Mouse (Mus musculus) A20 (cell line): ENCODE measurements around the gene Prm3.
"Not testable (repeated sequence)": the region's sequence is repeated elsewhere in the genome, so short reads cannot be mapped to it uniquely, and the experiment has no call there.

ENCODE experiments used
- DNase-seq: peaks from one replicate; pipeline ENCODE4 v3.0.0-alpha.2; 2011; ENCODE audit warnings: low read depth, low spot score

Gene Prm3

DNA sequence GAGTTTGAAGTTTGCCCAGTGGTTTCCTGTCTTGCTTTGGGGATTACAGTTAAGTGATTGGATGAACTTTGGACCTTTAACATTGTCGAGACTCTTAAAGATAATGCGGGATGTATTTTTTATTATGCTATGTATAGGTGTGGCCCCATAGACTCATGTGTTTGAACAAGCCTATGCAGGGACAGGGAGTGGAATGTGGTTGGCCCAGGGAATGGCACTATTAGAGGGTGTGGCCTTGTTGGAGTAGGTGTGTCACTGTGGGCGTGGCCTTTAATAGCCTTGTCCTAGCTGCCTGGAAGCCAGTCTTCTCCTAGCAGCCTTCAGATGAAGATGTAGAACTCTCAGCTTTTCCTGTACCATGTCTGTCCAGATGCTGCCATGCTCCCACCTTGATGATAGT is 11.7 kb upstream of the Prm3 start:
- DNase-seq: not testable (repeated sequence)

GRCm38 (mm10) chr16:10796034-10796433 is 5.3 kb upstream of the Prm3 start, which contains the start of gene Prm2:
Prm2 (minus strand) TSS chr16:10796134.
- no peak for DNase-seq

- DNase-seq: no peak
Measured at GRCm38 (mm10) chr16:10788866-10789265, 1.8 kb downstream of the Prm3 start.

DNA sequence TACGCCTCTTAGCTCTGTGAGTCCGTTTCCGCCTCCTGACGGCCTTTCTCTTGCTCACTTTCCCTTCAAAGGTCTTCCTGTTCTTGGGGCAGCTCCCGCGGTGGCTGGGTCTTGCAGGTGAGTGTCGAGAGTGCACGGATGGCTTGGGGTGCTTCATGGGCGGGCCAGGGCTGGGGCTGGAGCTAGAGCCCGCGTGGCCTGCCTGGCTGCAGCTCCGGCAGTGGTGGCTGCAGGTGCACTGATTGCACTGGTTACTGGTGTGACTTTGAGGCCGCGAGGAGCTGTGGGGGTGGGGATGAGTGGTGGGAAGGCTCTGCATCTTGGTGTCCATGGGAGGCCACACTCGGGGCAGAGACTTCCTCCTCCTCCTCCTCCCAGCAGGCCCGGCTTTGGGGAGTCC is 2.4 kb downstream of the Prm3 start, which contains the start of gene Tnp2:
Gene Tnp2 (minus strand): TSS at position 390 of the 400 bp plus-strand sequence.
- no peak for DNase-seq

- no peak for DNase-seq
Measured at GRCm38 (mm10) chr16:10787548-10788058, 3.1 kb downstream of the Prm3 start.

DNA sequence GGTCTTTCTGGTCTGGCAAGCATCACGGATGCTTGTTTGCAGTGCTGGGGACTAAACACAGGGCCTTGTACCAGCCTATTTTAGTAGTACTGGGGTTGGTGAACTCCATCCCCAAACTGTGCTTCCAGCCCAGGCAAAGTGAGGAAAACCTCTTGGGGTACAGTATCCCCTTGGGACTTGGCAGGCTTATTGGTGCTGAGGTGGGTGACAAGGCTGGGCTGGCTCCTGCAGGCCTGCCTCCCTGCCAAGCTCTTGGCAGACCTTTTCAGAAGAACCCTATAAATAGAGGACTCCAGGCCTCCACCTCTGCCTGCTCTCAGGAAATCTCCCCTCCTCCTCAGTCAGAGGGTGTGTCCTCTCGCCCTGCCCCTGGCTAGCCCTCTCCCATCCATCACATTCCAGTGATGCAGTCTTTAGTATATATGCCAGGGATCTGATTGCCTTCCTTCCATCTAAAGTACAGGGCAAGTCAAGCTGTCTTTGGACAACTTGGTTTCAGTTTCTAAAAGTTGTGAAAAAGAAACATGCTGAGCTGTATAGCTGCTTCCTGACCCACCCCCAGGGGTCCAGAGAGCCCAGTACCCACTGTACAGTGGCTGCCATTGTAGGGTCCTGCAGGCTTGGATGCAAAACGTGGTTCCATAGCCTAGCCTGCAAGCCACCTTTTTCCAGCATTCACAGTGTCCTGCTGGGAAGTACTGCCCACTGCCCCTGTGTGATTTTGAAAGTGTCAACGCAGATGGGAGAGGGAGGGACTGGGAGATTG is 3.7 kb downstream of the Prm3 start:
- no peak for DNase-seq

GRCm38 (mm10) chr16:10786288-10786687 is 4.4 kb downstream of the Prm3 start:
- DNase-seq: peak; percentile 92

DNA sequence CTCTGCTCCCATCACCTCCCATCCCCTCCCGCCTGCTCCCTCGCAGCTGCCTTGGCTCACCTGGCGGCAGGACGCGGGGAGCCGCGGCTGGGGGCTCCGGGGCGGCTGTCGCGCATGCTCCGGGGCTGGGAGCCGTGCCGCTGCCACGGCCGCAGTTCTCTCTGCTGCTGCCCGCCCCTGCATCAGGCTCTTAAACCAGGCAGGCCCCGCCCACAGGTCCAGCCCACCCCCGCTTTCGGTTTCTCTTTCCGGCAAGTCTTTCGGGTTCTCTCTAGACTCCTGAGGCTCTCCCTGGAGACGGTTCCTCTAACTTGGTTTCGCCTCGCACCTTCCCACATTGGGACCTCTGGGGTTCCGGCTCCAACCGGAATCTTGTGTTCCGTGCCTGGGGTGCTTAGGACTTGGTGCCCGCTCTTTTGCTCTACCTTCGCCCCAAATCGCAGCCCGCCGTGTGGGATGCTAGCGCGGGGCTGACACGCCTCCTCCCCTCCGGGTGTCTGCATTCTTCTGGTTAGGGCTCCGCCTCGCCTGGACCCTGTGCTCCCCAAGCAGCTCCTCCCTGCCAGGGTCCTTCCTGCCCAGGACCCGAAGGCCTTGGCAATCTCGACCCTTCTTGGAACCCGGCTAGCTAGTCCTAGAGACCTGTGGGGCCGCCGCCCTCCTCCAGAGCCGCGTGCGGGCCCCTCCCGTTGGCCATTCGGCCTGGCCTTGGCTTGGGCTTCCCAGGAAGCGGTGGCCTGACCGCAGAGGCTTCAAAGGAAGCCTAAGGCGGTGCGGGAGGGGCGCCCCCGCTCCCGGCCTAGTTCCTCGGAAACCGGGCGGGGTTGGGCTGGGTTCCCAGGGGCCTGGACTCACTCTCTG is 5.1 kb downstream of the Prm3 start, which contains the start of gene Socs1:
Gene Socs1 (minus strand): TSS at position 166 of the 861 bp plus-strand sequence.
- DNase-seq: peak; percentile 99

GRCm38 (mm10) chr16:10784793-10785370 is 5.8 kb downstream of the Prm3 start:
- DNase-seq: peak; percentile 95

- peak; percentile 76 for DNase-seq
Measured at GRCm38 (mm10) chr16:10783883-10784792, 6.6 kb downstream of the Prm3 start.

DNA sequence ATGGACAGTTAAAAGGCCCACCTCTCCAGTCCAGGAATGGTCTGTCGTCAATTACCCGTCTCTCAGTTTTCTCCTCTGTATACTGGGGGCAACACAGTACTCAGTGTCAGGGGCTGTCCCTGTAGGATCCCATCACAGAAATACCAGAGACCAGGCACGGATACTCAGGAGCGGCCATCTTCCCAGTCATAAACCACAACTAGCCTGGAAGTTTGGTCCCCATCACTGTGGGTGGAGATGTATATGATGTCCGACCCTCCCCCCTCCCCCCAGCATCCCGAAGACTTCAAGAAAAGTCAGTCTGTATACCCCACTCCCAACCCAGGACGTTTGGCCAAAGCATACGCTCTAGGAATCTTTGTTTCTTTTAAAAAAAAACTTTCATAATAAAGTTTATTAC is 7.3 kb downstream of the Prm3 start:
- DNase-seq: no peak

- DNase-seq: peak; percentile 55
Measured at GRCm38 (mm10) chr16:10783152-10783434, 7.6 kb downstream of the Prm3 start.

DNA sequence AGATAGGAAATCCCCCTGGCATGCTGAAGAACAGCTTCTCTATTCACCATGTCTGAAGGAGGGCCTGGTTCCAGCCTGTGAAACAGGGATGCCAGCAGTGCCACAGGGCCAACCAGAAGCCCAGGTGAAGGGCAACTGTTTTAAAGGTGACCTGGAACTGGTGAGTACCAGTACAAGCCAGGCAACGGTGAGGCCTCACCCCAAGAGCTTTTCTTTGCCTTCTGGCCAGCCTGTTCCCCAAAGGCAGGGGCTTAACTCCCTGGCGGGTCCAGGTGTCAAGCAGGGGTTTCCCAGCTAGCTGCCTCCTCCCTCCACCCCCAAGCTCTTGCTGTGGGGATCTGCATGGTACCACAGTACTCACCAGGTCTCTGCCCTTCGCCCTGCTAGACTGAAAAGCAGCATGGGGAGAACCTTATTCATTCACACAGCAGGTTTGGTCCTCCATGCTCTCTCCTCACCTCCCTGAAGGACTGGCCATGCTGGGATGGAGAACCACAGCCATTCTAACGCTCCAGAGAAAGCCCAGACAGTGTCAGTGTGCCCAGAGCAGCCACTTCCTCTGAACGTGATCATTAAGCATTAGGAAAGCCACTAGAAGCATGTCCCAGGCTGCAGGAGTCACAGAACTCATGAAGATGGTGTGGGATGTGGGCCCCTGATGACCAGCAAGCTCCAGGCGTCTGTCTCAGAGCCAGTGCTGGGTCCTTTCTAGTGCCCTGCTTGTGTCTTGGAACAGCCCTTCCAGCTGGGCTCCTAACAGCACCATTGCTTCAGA is 8.2 kb downstream of the Prm3 start:
- peak; percentile 80 for DNase-seq

DNA sequence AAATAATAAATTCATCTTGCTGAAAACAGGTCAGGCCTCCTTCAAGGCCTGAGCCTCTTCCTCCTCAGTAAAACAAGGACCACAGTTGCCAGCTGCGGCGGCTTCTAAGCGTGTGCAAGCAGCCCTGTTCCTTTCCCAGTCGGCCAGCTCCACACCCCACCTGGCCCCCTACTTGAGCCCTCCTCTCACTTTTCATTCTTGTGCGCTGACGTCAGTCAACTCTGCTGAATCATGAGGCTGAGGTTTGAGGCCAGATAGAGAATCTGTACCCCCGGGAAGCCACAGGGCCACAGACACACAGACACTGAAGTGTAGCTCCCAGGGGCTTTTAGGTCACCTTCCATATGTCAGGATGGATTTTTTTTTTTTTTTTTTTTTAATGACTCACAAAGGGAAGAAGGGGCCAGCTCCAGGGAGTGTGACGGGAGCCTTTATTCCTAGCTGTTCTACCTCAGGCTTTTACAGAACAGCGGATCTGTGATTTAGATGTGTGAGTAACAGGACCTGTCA is 8.8 kb downstream of the Prm3 start:
- no peak for DNase-seq

GRCm38 (mm10) chr16:10780631-10781120 is 10.0 kb downstream of the Prm3 start:
- no peak for DNase-seq

DNA sequence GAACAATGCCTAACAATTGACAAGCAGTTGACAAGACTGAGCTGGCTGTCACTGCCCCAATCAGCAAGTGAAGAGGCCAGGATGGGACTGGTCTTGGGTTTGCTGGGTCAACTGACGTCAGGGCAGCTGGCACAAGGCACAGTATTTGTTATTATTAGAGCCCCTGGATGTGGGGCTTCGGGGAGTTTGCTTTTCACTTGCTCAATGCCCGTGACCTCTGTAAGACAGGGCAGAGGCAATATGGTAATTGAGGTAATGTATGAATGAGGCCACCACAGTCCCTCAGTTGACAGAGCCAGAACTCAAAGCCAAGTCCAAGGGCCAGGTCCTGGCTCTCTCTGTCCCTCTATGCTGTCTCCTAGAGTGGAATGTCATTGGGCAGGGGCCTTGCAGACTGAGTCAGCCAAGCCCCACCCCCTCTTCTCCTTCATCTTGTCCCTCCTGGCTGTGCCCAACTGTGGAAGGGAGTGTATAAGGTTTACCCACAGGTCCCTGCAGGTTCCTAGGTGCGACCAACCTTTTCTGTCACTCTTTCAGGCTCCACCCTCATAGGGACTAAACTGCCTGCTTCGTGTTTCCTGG is 13.0 kb downstream of the Prm3 start:
- no peak for DNase-seq

DNA sequence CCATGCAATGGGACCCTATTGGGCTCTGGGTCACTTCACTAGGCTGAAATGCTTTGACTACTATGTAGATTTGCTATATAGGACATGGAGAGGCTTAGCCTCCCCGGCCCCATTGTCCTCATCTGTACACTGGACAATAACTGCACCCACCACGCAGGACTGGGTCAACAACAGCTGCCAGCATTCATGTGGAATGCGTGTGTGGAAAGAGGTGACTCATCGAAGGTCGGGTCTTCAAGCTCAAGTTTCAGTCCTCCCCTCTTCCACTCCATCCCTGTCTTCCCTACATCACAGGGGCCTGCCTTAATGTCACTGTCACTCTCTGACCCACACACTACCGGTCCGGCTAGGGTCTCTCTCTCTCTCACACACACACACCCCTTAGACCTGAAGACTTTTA is 14.4 kb downstream of the Prm3 start:
- no peak for DNase-seq

GRCm38 (mm10) chr16:10774726-10775125 is 16.0 kb downstream of the Prm3 start:
- peak; percentile 34 for DNase-seq

- DNase-seq: no peak
Measured at GRCm38 (mm10) chr16:10773543-10773942, 17.2 kb downstream of the Prm3 start.
